Mouse (Mus musculus) heart, postnatal 0 days (tissue): ENCODE data around the gene Mast4. TPM values are rescaled to one million over a fixed set of nuclear protein-coding genes. Genes with fewer than 3 reads are reported as not detected.

Experiments
- ATAC-seq: fragments of 200-750 bp; cut with Nextera tagmentation; 2 replicates; pipeline ENCODE4 v1.8.0; 2017; ENCODE audit warnings: low read depth, moderate number of reproducible peaks, moderate library complexity; ENCODE audit not compliant: insufficient read depth
- DNase-seq: peaks from one replicate; pipeline ENCODE4 v3.0.0-alpha.2; 2016; ENCODE audit warnings: low spot score
- H3K27ac ChIP-seq: fragments of 300-500 bp; sonication (generic); 2 replicates; pipeline ENCODE4 v1.5.1; 2014; ENCODE audit warnings: low read depth, mild to moderate bottlenecking
- H3K27me3 ChIP-seq: fragments of 300-500 bp; sonication (generic); 2 replicates; pipeline ENCODE4 v1.6.1; 2014; ENCODE audit warnings: low read length, mixed read lengths; ENCODE audit not compliant: control insufficient read depth, insufficient read depth
- H3K36me3 ChIP-seq: fragments of 300-500 bp; sonication (generic); replicated peaks from 2 replicates; pipeline ENCODE4 v1.6.1; 2014; ENCODE audit warnings: low read length, mixed read lengths; ENCODE audit not compliant: control insufficient read depth, insufficient read depth
- H3K4me1 ChIP-seq: fragments of 300-500 bp; sonication (generic); 2 replicates; pipeline ENCODE4 v1.6.1; 2014; ENCODE audit warnings: antibody characterized with exemption; ENCODE audit not compliant: control insufficient read depth, insufficient read depth
- H3K4me2 ChIP-seq: fragments of 300-500 bp; sonication (generic); 2 replicates; pipeline ENCODE4 v1.6.1; 2014; ENCODE audit warnings: low read depth, mild to moderate bottlenecking, low read length, moderate library complexity
- H3K4me3 ChIP-seq: fragments of 300-500 bp; sonication (generic); 2 replicates; pipeline ENCODE4 v1.5.1; 2014; ENCODE audit warnings: low read depth, low read length
- H3K9ac ChIP-seq: fragments of 300-500 bp; sonication (generic); replicated peaks from 2 replicates; pipeline ENCODE4 v1.6.1; 2014; ENCODE audit warnings: low read depth, low read length, mixed read lengths
- H3K9me3 ChIP-seq: fragments of 300-500 bp; sonication (generic); replicated peaks from 2 replicates; pipeline ENCODE4 v1.6.1; 2016; ENCODE audit warnings: low read length; ENCODE audit not compliant: control insufficient read depth
- CTCF ChIP-seq: IDR thresholded peaks from 2 replicates; pipeline ENCODE4 v1.5.1; 2016; ENCODE audit warnings: antibody characterized with exemption, control low read depth, low read depth
- EP300 ChIP-seq: IDR thresholded peaks from 2 replicates; pipeline ENCODE4 v1.6.1; 2016; ENCODE audit warnings: antibody characterized with exemption, low read depth
- whole genome bisulfite sequencing: fragments of 180-500 bp; shearing (Covaris S2); extraction: QIAGEN DNeasy Blood & Tissue Kit; methylation state at CpG from one replicate; pipeline ENCODE4 v1.1.7; 2014; 5-methylcytosine and 5-hydroxymethylcytosine counted together
- polyA plus RNA-seq: library from polyadenylated mRNA; unstranded; fragments of >200 nt; fragmentation: Nextera tagmentation; extraction: Ambion mirVana; gene quantifications from 2 replicates; pipeline ENCODE4 v1.2.1, GENCODE M21; 2015
- total RNA-seq: library from RNA; depleted of rRNA; stranded (reverse); fragments of >200 nt; gene quantifications from 2 replicates; pipeline ENCODE4 v1.2.3, GENCODE M21; 2014; ENCODE audit warnings: low replicate concordance

Gene Mast4
- total and polyA plus RNA-seq, 2 experiments from 2014 or later = 26.7 to 35.5 TPM

GRCm38 (mm10) chr13:102779275-102779674 is 555.0 kb downstream of the Mast4 start:
- H3K27me3 ChIP-seq = no peaks in the 10 kb centered on the region
- no peak for ATAC-seq
- peaks cover 69% of the 10 kb centered on the region for H3K36me3 ChIP-seq
- 93% methylated on average over 3 of the region's 3 CpGs for WGBS
- no peak overlapping the region for H3K4me3 ChIP-seq
- no peak for DNase-seq
- H3K4me1 ChIP-seq = no peaks in the 10 kb centered on the region
- H3K27ac ChIP-seq = no peak overlapping the region
- no peak overlapping the region for H3K4me2 ChIP-seq
- no peak overlapping the region for H3K9ac ChIP-seq
- no peaks in the 10 kb centered on the region for H3K9me3 ChIP-seq
- TF ChIP-seq CTCF = no peak

- H3K36me3 ChIP-seq = peaks cover 69% of the 10 kb centered on the region
- no peak for DNase-seq
- TF ChIP-seq EP300 (no peak), CTCF (no peak)
- no peak overlapping the region for H3K9ac ChIP-seq
- no peak overlapping the region for H3K4me2 ChIP-seq
- ATAC-seq = no peak
- no peak overlapping the region for H3K4me3 ChIP-seq
- 77% methylated on average over 3 of the region's 3 CpGs for WGBS
- H3K9me3 ChIP-seq = no peaks in the 10 kb centered on the region
- H3K27ac ChIP-seq = no peak overlapping the region
- no peaks in the 10 kb centered on the region for H3K4me1 ChIP-seq
- no peaks in the 10 kb centered on the region for H3K27me3 ChIP-seq
These were observed 555.4 kb downstream of the Mast4 start for GRCm38 (mm10) chr13:102778859-102779258.

- no peak overlapping the region for H3K27ac ChIP-seq
- TF ChIP-seq EP300 (no peak), CTCF (no peak)
- H3K9me3 ChIP-seq = no peaks in the 10 kb centered on the region
- H3K4me1 ChIP-seq = no peaks in the 10 kb centered on the region
- DNase-seq = no peak
- H3K4me2 ChIP-seq = no peak overlapping the region
- no peak overlapping the region for H3K9ac ChIP-seq
- WGBS = 81% methylated on average over 6 of the region's 6 CpGs
- peaks cover 69% of the 10 kb centered on the region for H3K36me3 ChIP-seq
- H3K27me3 ChIP-seq = no peaks in the 10 kb centered on the region
- no peak overlapping the region for H3K4me3 ChIP-seq
- no peak for ATAC-seq
These were observed 558.8 kb downstream of the Mast4 start for GRCm38 (mm10) chr13:102775506-102775905.

GRCm38 (mm10) chr13:102774786-102775201 is 559.5 kb downstream of the Mast4 start:
- no peak for ATAC-seq
- TF ChIP-seq EP300 (no peak), CTCF (no peak)
- H3K36me3 ChIP-seq = peaks cover 72% of the 10 kb centered on the region

GRCm38 (mm10) chr13:102773169-102773568 is 561.1 kb downstream of the Mast4 start:
- TF ChIP-seq CTCF (no peak), EP300 (no peak)
- no peak overlapping the region for H3K4me3 ChIP-seq
- no peaks in the 10 kb centered on the region for H3K4me1 ChIP-seq
- H3K9ac ChIP-seq = no peak overlapping the region
- DNase-seq (no peak), ATAC-seq (no peak)
- H3K9me3 ChIP-seq = no peaks in the 10 kb centered on the region
- no peaks in the 10 kb centered on the region for H3K27me3 ChIP-seq
- no peak overlapping the region for H3K27ac ChIP-seq
- H3K36me3 ChIP-seq = peaks cover 72% of the 10 kb centered on the region
- H3K4me2 ChIP-seq = no peak overlapping the region
- 84% methylated on average over 9 of the region's 9 CpGs for WGBS

More at GRCm38 (mm10) chr13:102774786-102775201, 559.5 kb downstream of the Mast4 start:
- Histone ChIP-seq H3K27ac (no peak overlapping the region), H3K9ac (no peak overlapping the region), H3K27me3 (no peaks in the 10 kb centered on the region), H3K4me3 (no peak overlapping the region), H3K4me1 (no peaks in the 10 kb centered on the region), H3K9me3 (no peaks in the 10 kb centered on the region), H3K4me2 (no peak overlapping the region)
- WGBS = 73% methylated on average over 7 of the region's 7 CpGs
- no peak for DNase-seq

- Histone ChIP-seq H3K4me2 (no peak overlapping the region), H3K9ac (no peak overlapping the region), H3K27me3 (no peaks in the 10 kb centered on the region), H3K27ac (no peak overlapping the region), H3K4me3 (no peak overlapping the region), H3K4me1 (no peaks in the 10 kb centered on the region), H3K9me3 (no peaks in the 10 kb centered on the region), H3K36me3 (peaks cover 88% of the 10 kb centered on the region)
- no peak for DNase-seq
- ATAC-seq = no peak
- WGBS = 73% methylated on average over 8 of the region's 8 CpGs
- no peak for TF ChIP-seq EP300
- no peak for TF ChIP-seq CTCF
These were observed 564.1 kb downstream of the Mast4 start for GRCm38 (mm10) chr13:102770194-102770593.
